Comparison of ENCODE assay signal across 15 mouse cellular contexts in genomic region chr9:63182306-63182960, GRCm38 (mm10). TPM values are rescaled to one million over a fixed set of nuclear protein-coding genes. Genes with fewer than 3 reads are reported as not detected.
DNase-seq lines count a peak whose midpoint lies in the region; ATAC-seq lines count a peak whose summit lies in the region.
"Had no signal": no experiment of that assay in that cellular context is flagged by ENCODE, and none has a peak within 500 bp of the region (broad histone marks: within the 10 kb centered on the region; RNA-seq: fewer than 3 reads in every experiment).

No protein-coding gene starts in this region.

- H3K9me3 ChIP-seq in hindbrain, embryonic 11.5 days (ENCODE audit: control insufficient read depth, low read length), result no peaks in the 10 kb centered on the region
- H3K9me3 ChIP-seq in hindbrain, embryonic 14.5 days (ENCODE audit: control insufficient read depth, low read length), result no peaks in the 10 kb centered on the region
- H3K9me3 ChIP-seq in forebrain, embryonic 13.5 days (replicated peaks), result no peaks in the 10 kb centered on the region
- H3K9me3 ChIP-seq in midbrain, embryonic 12.5 days, result no peaks in the 10 kb centered on the region
- H3K9me3 ChIP-seq: liver, embryonic 15.5 days; neural tube, embryonic 12.5 days had no signal

- no peak overlapping the region for H3K4me3 ChIP-seq in hindbrain, embryonic 11.5 days (ENCODE audit: low read depth, low read length)
- no peak overlapping the region for H3K4me3 ChIP-seq in hindbrain, embryonic 14.5 days (replicated peaks; ENCODE audit: low read length)
- no peak overlapping the region for H3K4me3 ChIP-seq in forebrain, embryonic 13.5 days
- no peak overlapping the region for H3K4me3 ChIP-seq in midbrain, embryonic 12.5 days
- H3K4me3 ChIP-seq: liver, embryonic 15.5 days; neural tube, embryonic 12.5 days had no signal

- H3K27me3 ChIP-seq in hindbrain, embryonic 11.5 days (ENCODE audit: control insufficient read depth, insufficient read depth, low read length), result no peaks in the 10 kb centered on the region
- H3K27me3 ChIP-seq in hindbrain, embryonic 14.5 days (ENCODE audit: control insufficient read depth, insufficient read depth, low read length), result no peaks in the 10 kb centered on the region
- H3K27me3 ChIP-seq in forebrain, embryonic 13.5 days, result peaks cover 82% of the 10 kb centered on the region
- peaks cover 77% of the 10 kb centered on the region for H3K27me3 ChIP-seq in midbrain, embryonic 12.5 days
- H3K27me3 ChIP-seq: liver, embryonic 15.5 days; neural tube, embryonic 12.5 days had no signal

- peak; percentile 53; the same call in 1 of the 2 replicates for ATAC-seq in hindbrain, embryonic 11.5 days (ENCODE audit: low FRiP score)
- ATAC-seq in hindbrain, embryonic 14.5 days (ENCODE audit: low FRiP score), result no peak
- ATAC-seq in forebrain, embryonic 13.5 days, result peak; percentile 82; the same call in 1 of the 2 replicates
- ATAC-seq in midbrain, embryonic 12.5 days (ENCODE audit: low FRiP score, low read depth), result peak; percentile 68; the same call in 1 of the 2 replicates
- ATAC-seq in CD4-positive, CD25-positive, alpha-beta regulatory T cell, adult 4 months, result no peak

- H3K27ac ChIP-seq in hindbrain, embryonic 11.5 days (ENCODE audit: low read depth, low read length), result no peak overlapping the region; the same call in 1 of the 2 replicates
- H3K27ac ChIP-seq in hindbrain, embryonic 14.5 days, result no peak overlapping the region
- peak overlapping the region; percentile 65 for H3K27ac ChIP-seq in forebrain, embryonic 13.5 days
- H3K27ac ChIP-seq in midbrain, embryonic 12.5 days (replicated peaks), result peak overlapping the region; percentile 52
- H3K27ac ChIP-seq: kidney, postnatal 0 days; liver, embryonic 15.5 days; macrophage; neural tube, embryonic 12.5 days had no signal

- H3K4me2 ChIP-seq in hindbrain, embryonic 11.5 days (replicated peaks; ENCODE audit: low read depth, low read length), result no peak overlapping the region
- H3K4me2 ChIP-seq in hindbrain, embryonic 14.5 days (replicated peaks), result no peak overlapping the region
- peak overlapping the region; percentile 37 for H3K4me2 ChIP-seq in forebrain, embryonic 13.5 days
- peak overlapping the region; percentile 30 for H3K4me2 ChIP-seq in midbrain, embryonic 12.5 days (replicated peaks)
- H3K4me2 ChIP-seq: liver, embryonic 15.5 days; neural tube, embryonic 12.5 days had no signal

- peaks cover 13% of the 10 kb centered on the region for H3K4me1 ChIP-seq in hindbrain, embryonic 11.5 days (replicated peaks; ENCODE audit: control insufficient read depth, insufficient read depth, low read length)
- peaks cover 27% of the 10 kb centered on the region for H3K4me1 ChIP-seq in hindbrain, embryonic 14.5 days (replicated peaks; ENCODE audit: control insufficient read depth, insufficient read depth, low read length)
- peaks cover 38% of the 10 kb centered on the region for H3K4me1 ChIP-seq in forebrain, embryonic 13.5 days
- H3K4me1 ChIP-seq in midbrain, embryonic 12.5 days, result peaks cover 49% of the 10 kb centered on the region

- DNase-seq in hindbrain, embryonic 11.5 days (ENCODE audit: low spot score), result peak; percentile 70
- DNase-seq in hindbrain, embryonic 14.5 days (ENCODE audit: low spot score), result no peak
- peak; percentile 77 for DNase-seq in embryo, embryonic 10.5 days (ENCODE audit: low spot score)
- DNase-seq in adipocyte (ENCODE audit: low spot score), result no peak
- no peak for DNase-seq in kidney, postnatal 14 days
- DNase-seq: adrenal gland, adult 2 months; gastrocnemius, postnatal 36 days had no signal

- H3K9ac ChIP-seq in hindbrain, embryonic 11.5 days (ENCODE audit: low read depth, low read length), result no peak overlapping the region
- no peak overlapping the region for H3K9ac ChIP-seq in hindbrain, embryonic 14.5 days
- H3K9ac ChIP-seq in forebrain, embryonic 13.5 days, result 0 out of 2 replicates have a peak overlapping the region, but pooled peaks have one; percentile 45
- H3K9ac ChIP-seq in midbrain, embryonic 12.5 days (replicated peaks), result no peak overlapping the region
- H3K9ac ChIP-seq: liver, embryonic 15.5 days; neural tube, embryonic 12.5 days had no signal

- no peaks in the 10 kb centered on the region for H3K36me3 ChIP-seq in hindbrain, embryonic 11.5 days (ENCODE audit: control insufficient read depth, insufficient read depth, low read length)
- H3K36me3 ChIP-seq in hindbrain, embryonic 14.5 days (replicated peaks; ENCODE audit: control insufficient read depth, insufficient read depth), result no peaks in the 10 kb centered on the region
- no peaks in the 10 kb centered on the region for H3K36me3 ChIP-seq in forebrain, embryonic 13.5 days (ENCODE audit: poor library complexity, severe bottlenecking)
- no peaks in the 10 kb centered on the region for H3K36me3 ChIP-seq in midbrain, embryonic 12.5 days
- H3K36me3 ChIP-seq: liver, embryonic 15.5 days; neural tube, embryonic 12.5 days had no signal

- WGBS in hindbrain, embryonic 11.5 days, result 19% methylated on average over 14 of the region's 14 CpGs
- WGBS in hindbrain, embryonic 14.5 days, result 19% methylated on average over 14 of the region's 14 CpGs
- 4% methylated on average over 14 of the region's 14 CpGs for WGBS in forebrain, embryonic 13.5 days
- WGBS in midbrain, embryonic 12.5 days, result 7% methylated on average over 14 of the region's 14 CpGs

RNA-seq across cellular contexts. Expression of gene Skor1, which starts 33.7 kb away (rescaled TPM):
- polyA plus RNA-seq in hindbrain, embryonic 11.5 days (2014; fragmentation: Nextera tagmentation; extraction: Ambion mirVana), result 6.6 and 7.4 TPM in 2 replicates
- polyA plus RNA-seq in hindbrain, embryonic 14.5 days (2014; fragmentation: Nextera tagmentation; extraction: Ambion mirVana), result 19.5 and 21.5 TPM in 2 replicates
- 0.28 and 0.55 TPM in 2 replicates for polyA plus RNA-seq in forebrain, embryonic 13.5 days (2015; fragmentation: Nextera tagmentation; extraction: Ambion mirVana)
- polyA plus RNA-seq in midbrain, embryonic 12.5 days (2016; fragmentation: Nextera tagmentation; extraction: Ambion mirVana), result 0.19 and 0.26 TPM in 2 replicates
- polyA plus RNA-seq in CD4-positive, CD25-positive, alpha-beta regulatory T cell, adult 4 months (2017; shearing (Covaris generic)), result not detected
- polyA plus RNA-seq: kidney, postnatal 0 days; liver, embryonic 15.5 days; stomach, embryonic 16.5 days had no signal

Comparison
In these comparisons a context has a peak if more than half of its experiments do, and no peak if none do; other contexts are left out.
1. ATAC-seq: peak in hindbrain, embryonic 11.5 days (single experiment), forebrain, embryonic 13.5 days (single experiment) and midbrain, embryonic 12.5 days (single experiment); none in hindbrain, embryonic 14.5 days (single experiment) and CD4-positive, CD25-positive, alpha-beta regulatory T cell, adult 4 months (single experiment).
2. DNase-seq: peak in hindbrain, embryonic 11.5 days (single experiment) and embryo, embryonic 10.5 days (single experiment); none in hindbrain, embryonic 14.5 days (single experiment), adipocyte (single experiment) and kidney, postnatal 14 days (single experiment).
3. H3K27ac ChIP-seq: peak in forebrain, embryonic 13.5 days (single experiment) and midbrain, embryonic 12.5 days (single experiment); none in hindbrain, embryonic 11.5 days (single experiment) and hindbrain, embryonic 14.5 days (single experiment).
4. H3K4me2 ChIP-seq: peak in forebrain, embryonic 13.5 days (single experiment) and midbrain, embryonic 12.5 days (single experiment); none in hindbrain, embryonic 11.5 days (single experiment) and hindbrain, embryonic 14.5 days (single experiment).